Mouse (Mus musculus) stomach, embryonic 14.5 days (tissue): ENCODE data around the gene Tmem95. TPM values are rescaled to one million over a fixed set of nuclear protein-coding genes. Genes with fewer than 3 reads are reported as not detected.
A peak's percentile ranks its signal among the peaks of the same experiment; 100 is the strongest.
"Not testable (repeated sequence)": the region's sequence is repeated elsewhere in the genome, so short reads cannot be mapped to it uniquely, and the experiment has no call there.

Experiments
- ATAC-seq: fragments of 200-750 bp; cut with Nextera tagmentation; 2 replicates; pipeline ENCODE4 v1.8.0; 2017; ENCODE audit warnings: low read depth, moderate TSS enrichment; ENCODE audit not compliant: insufficient number of reproducible peaks, insufficient read depth, low FRiP score
- H3K27ac ChIP-seq: fragments of 300-500 bp; sonication (generic); 2 replicates; pipeline ENCODE4 v1.5.1; 2014; ENCODE audit warnings: mild to moderate bottlenecking, low read length, moderate library complexity, mixed read lengths
- H3K27me3 ChIP-seq: fragments of 300-500 bp; sonication (generic); 2 replicates; pipeline ENCODE4 v1.6.1; 2014; ENCODE audit warnings: low read length, control low read depth, mixed read lengths; ENCODE audit not compliant: control insufficient read depth, insufficient read depth
- H3K36me3 ChIP-seq: fragments of 300-500 bp; sonication (generic); 2 replicates; pipeline ENCODE4 v1.6.1; 2014; ENCODE audit warnings: mild to moderate bottlenecking, control low read depth, low read length, moderate library complexity, mixed read lengths; ENCODE audit not compliant: control insufficient read depth, insufficient read depth
- H3K4me1 ChIP-seq: fragments of 300-500 bp; sonication (generic); 2 replicates; pipeline ENCODE4 v1.6.1; 2014; ENCODE audit warnings: low read length, control low read depth, mixed read lengths; ENCODE audit not compliant: control insufficient read depth, insufficient read depth
- H3K4me2 ChIP-seq: fragments of 300-500 bp; sonication (generic); replicated peaks from 2 replicates; pipeline ENCODE4 v1.6.1; 2014; ENCODE audit warnings: low read depth, low read length, control low read depth
- H3K4me3 ChIP-seq: fragments of 300-500 bp; sonication (generic); 2 replicates; pipeline ENCODE4 v1.5.1; 2014; ENCODE audit warnings: low read depth, low read length, control low read depth
- H3K9ac ChIP-seq: fragments of 300-500 bp; sonication (generic); replicated peaks from 2 replicates; pipeline ENCODE4 v1.6.1; 2014; ENCODE audit warnings: low read depth, mild to moderate bottlenecking, control low read depth, low read length, moderate library complexity, mixed read lengths
- H3K9me3 ChIP-seq: fragments of 300-500 bp; sonication (generic); 2 replicates; pipeline ENCODE4 v1.6.1; 2016; ENCODE audit warnings: low read depth, low read length, control low read depth; ENCODE audit not compliant: control insufficient read depth
- WGBS: fragments of 180-500 bp; shearing (Covaris S2); extraction: QIAGEN DNeasy Blood & Tissue Kit; methylation state at CpG from one replicate; pipeline ENCODE4 v1.1.7; 2014; 5-methylcytosine and 5-hydroxymethylcytosine counted together
- polyA plus RNA-seq: library from polyadenylated mRNA; unstranded; fragments of >200 nt; fragmentation: Nextera tagmentation; extraction: Ambion mirVana; gene quantifications from 2 replicates; pipeline ENCODE4 v1.2.1, GENCODE M21; 2014

The Tmem95 gene
- polyA plus RNA-seq, 1 experiment from 2014 or later = not detected

DNA sequence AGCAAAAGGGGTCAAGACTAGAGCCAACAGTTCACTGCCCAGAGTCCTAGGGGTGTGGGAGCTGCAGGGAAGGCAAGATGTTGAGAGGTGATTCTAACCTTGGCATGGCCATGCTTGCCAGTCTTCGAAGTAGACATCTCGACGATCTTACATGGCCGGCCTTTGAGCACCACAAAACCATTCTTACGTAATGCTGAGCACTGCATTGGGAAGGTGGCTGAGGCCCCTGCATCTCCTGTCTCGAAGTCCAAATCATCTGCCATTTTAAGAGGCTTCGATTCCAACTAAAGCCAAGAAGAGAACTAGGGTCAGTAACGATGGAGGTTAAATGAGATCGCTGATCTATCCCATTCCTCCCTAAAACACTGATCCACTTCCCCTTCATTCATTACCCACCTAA is 41.2 kb upstream of the Tmem95 start:
- H3K27me3 ChIP-seq = no peaks in the 10 kb centered on the region
- H3K27ac ChIP-seq = 0 out of 2 replicates have a peak overlapping the region, but pooled peaks have one; percentile 96
- H3K4me3 ChIP-seq = peak overlapping the region; percentile 98; the same call in 1 of the 2 replicates
- no peak for ATAC-seq
- peaks cover 33% of the 10 kb centered on the region for H3K4me1 ChIP-seq
- H3K9me3 ChIP-seq = no peaks in the 10 kb centered on the region
- WGBS = 81% methylated on average over 9 of the region's 9 CpGs
- peaks cover 41% of the 10 kb centered on the region for H3K36me3 ChIP-seq
- H3K9ac ChIP-seq = peak overlapping the region; percentile 97; the same call in 1 of the 2 replicates
- peak overlapping the region; percentile 44 for H3K4me2 ChIP-seq

- Histone ChIP-seq H3K4me2 (no peak overlapping the region), H3K4me1 (peaks cover 33% of the 10 kb centered on the region), H3K27ac (no peak overlapping the region), H3K9me3 (no peaks in the 10 kb centered on the region), H3K9ac (no peak overlapping the region), H3K27me3 (no peaks in the 10 kb centered on the region), H3K4me3 (no peak overlapping the region), H3K36me3 (peaks cover 41% of the 10 kb centered on the region)
- ATAC-seq = no peak
- 82% methylated on average over 5 of the region's 5 CpGs for WGBS
Measured at GRCm38 (mm10) chr11:69918118-69918517, 40.3 kb upstream of the Tmem95 start.

GRCm38 (mm10) chr11:69917379-69917948 is 39.6 kb upstream of the Tmem95 start:
- no peak overlapping the region for H3K4me2 ChIP-seq
- no peak overlapping the region for H3K9ac ChIP-seq
- peaks cover 28% of the 10 kb centered on the region for H3K4me1 ChIP-seq
- 82% methylated on average over 8 of the region's 8 CpGs for WGBS
- no peak for ATAC-seq
- H3K27ac ChIP-seq = no peak overlapping the region
- H3K36me3 ChIP-seq = peaks cover 44% of the 10 kb centered on the region
- no peak overlapping the region for H3K4me3 ChIP-seq
- no peaks in the 10 kb centered on the region for H3K9me3 ChIP-seq
- H3K27me3 ChIP-seq = no peaks in the 10 kb centered on the region

DNA sequence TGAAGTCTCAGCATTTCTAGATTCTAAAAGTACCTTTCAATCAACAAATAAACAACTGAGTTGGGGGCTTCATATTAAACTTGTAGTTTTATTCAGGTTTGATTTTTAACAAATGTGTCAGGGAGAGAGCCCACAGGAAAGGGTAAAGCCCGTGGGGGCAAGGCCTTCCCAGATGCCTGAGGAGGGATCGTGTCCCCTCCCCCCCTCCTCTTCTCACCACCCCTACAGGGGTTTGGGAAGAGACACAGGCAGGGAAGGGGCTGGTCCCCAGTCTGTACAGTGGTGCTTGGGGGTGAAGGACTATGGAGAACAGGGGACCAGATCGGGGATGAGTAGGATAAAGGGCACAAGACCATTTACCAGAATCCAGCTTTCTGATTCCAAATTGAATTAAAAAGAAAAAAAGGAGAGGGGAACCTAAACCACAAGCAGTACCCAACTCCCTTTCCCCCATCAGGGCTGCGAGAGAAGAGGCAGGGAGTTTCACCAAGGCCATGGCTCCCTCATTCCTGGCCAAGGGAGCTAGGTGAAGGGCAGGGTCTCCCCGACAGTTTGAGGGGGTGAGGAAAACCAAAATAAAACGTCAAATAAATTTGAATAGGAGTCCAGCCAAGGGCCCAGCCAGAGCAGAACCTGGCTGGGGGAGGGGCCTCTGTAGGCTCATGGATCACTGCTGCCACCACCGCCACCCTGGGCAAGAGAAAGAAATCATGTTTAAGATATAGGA is 39.0 kb upstream of the Tmem95 start:
- not testable (repeated sequence) for H3K4me3 ChIP-seq, H3K9me3 ChIP-seq, H3K27ac ChIP-seq, ATAC-seq, H3K9ac ChIP-seq, H3K4me2 ChIP-seq, H3K27me3 ChIP-seq
- peaks cover 26% of the 10 kb centered on the region for H3K4me1 ChIP-seq
- peaks cover 51% of the 10 kb centered on the region for H3K36me3 ChIP-seq
- WGBS = 63% methylated on average over 7 of the region's 7 CpGs

GRCm38 (mm10) chr11:69915667-69916627 is 38.1 kb upstream of the Tmem95 start:
- Histone ChIP-seq H3K4me2 (0 out of 2 replicates have a peak overlapping the region, but pooled peaks have one; percentile 97), H3K9me3 (no peaks in the 10 kb centered on the region), H3K27me3 (no peaks in the 10 kb centered on the region), H3K27ac (no peak overlapping the region), H3K4me3 (no peak overlapping the region), H3K4me1 (peaks cover 26% of the 10 kb centered on the region), H3K36me3 (peaks cover 60% of the 10 kb centered on the region), H3K9ac (no peak overlapping the region)
- 65% methylated on average over 5 of the region's 5 CpGs for WGBS
- ATAC-seq = no peak

DNA sequence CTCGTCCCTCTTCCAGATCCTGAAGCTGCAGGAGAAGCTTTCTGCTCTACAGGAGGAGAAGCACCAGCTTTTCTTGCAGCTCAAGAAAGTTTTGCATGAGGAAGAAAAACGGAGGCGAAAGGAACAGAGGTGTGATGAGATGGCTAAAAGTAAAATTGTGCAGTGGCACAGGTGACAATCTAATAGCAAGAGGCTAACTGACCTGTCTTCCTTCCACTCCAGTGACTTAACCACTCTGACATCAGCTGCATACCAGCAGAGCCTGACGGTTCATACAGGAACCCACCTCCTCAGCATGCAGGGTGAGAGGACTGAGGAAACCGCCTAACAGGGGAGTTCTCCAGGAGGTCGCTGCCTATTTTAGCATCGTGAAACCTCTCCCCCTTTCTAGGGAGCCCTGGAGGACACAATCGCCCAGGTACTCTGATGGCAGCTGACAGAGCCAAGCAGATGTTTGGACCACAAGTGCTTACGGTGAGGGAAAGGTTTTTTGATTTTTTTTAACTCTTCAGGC is 37.2 kb upstream of the Tmem95 start:
- Histone ChIP-seq H3K27ac (no peak overlapping the region), H3K27me3 (no peaks in the 10 kb centered on the region), H3K4me1 (peaks cover 26% of the 10 kb centered on the region), H3K9me3 (no peaks in the 10 kb centered on the region), H3K4me3 (peak overlapping the region; percentile 87), H3K36me3 (peaks cover 66% of the 10 kb centered on the region), H3K9ac (peak overlapping the region; percentile 77; the same call in 1 of the 2 replicates), H3K4me2 (peak overlapping the region; percentile 97)
- 35% methylated on average over 9 of the region's 9 CpGs for WGBS
- ATAC-seq = no peak

- Histone ChIP-seq H3K36me3 (peaks cover 71% of the 10 kb centered on the region), H3K4me1 (peaks cover 23% of the 10 kb centered on the region), H3K4me2 (peak overlapping the region; percentile 97), H3K27me3 (no peaks in the 10 kb centered on the region), H3K27ac (peak overlapping the region; percentile 77), H3K4me3 (peak overlapping the region; percentile 87), H3K9me3 (no peaks in the 10 kb centered on the region), H3K9ac (peak overlapping the region; percentile 77)
- ATAC-seq = no peak
- 2% methylated on average over 17 of the region's 17 CpGs for WGBS
Measured at GRCm38 (mm10) chr11:69914372-69914764, 36.5 kb upstream of the Tmem95 start.
